Mouse (Mus musculus): Measurements from ENCODE around the gene Opcml. TPM values are rescaled to one million over a fixed set of nuclear protein-coding genes. Genes with fewer than 3 reads are reported as not detected.

Gene Opcml
- polyA plus RNA-seq, 1 experiment = 0.83 TPM

GRCm38 (mm10) chr9:28357946-28358345, 567.4 kb downstream of the Opcml start:
- Histone ChIP-seq H3K4me1 (ENCODE audit: control insufficient read depth, insufficient read depth, low read length) (no peaks in the 10 kb centered on the region), H3K4me3 (ENCODE audit: insufficient read depth, low read length) (no peak overlapping the region), H3K27ac (ENCODE audit: insufficient read depth, low read length) (no peak overlapping the region)
- TF ChIP-seq POLR2A (IDR thresholded peaks at IDR 0.05; ENCODE audit: low read depth, low read length) = no peak
- TF ChIP-seq CTCF (IDR thresholded peaks at IDR 0.05; ENCODE audit: borderline replicate concordance, insufficient read depth, low read length) = no peak

- no peak overlapping the region for H3K27ac ChIP-seq (ENCODE audit: insufficient read depth, low read length)
- H3K4me1 ChIP-seq (ENCODE audit: control insufficient read depth, insufficient read depth, low read length) = no peaks in the 10 kb centered on the region
- TF ChIP-seq POLR2A (IDR thresholded peaks at IDR 0.05; ENCODE audit: low read depth, low read length) = no peak
- no peak for TF ChIP-seq CTCF (IDR thresholded peaks at IDR 0.05; ENCODE audit: borderline replicate concordance, insufficient read depth, low read length)
- no peak overlapping the region for H3K4me3 ChIP-seq (ENCODE audit: insufficient read depth, low read length)
These were observed 570.1 kb downstream of the Opcml start for GRCm38 (mm10) chr9:28360691-28361090.

GRCm38 (mm10) chr9:28364473-28365159, 574.0 kb downstream of the Opcml start:
- TF ChIP-seq POLR2A (IDR thresholded peaks at IDR 0.05; ENCODE audit: low read depth, low read length) (no peak), CTCF (IDR thresholded peaks at IDR 0.05; ENCODE audit: borderline replicate concordance, insufficient read depth, low read length) (no peak)
- Histone ChIP-seq H3K4me3 (ENCODE audit: insufficient read depth, low read length) (no peak overlapping the region), H3K27ac (ENCODE audit: insufficient read depth, low read length) (no peak overlapping the region), H3K4me1 (ENCODE audit: control insufficient read depth, insufficient read depth, low read length) (no peaks in the 10 kb centered on the region)

- H3K27ac ChIP-seq (ENCODE audit: insufficient read depth, low read length) = no peak overlapping the region
- no peaks in the 10 kb centered on the region for H3K4me1 ChIP-seq (ENCODE audit: control insufficient read depth, insufficient read depth, low read length)
- H3K4me3 ChIP-seq (ENCODE audit: insufficient read depth, low read length) = no peak overlapping the region
- TF ChIP-seq POLR2A (IDR thresholded peaks at IDR 0.05; ENCODE audit: low read depth, low read length) = no peak
- TF ChIP-seq CTCF (IDR thresholded peaks at IDR 0.05; ENCODE audit: borderline replicate concordance, insufficient read depth, low read length) = no peak
These were observed 574.5 kb downstream of the Opcml start for GRCm38 (mm10) chr9:28365160-28365473.

- no peaks in the 10 kb centered on the region for H3K4me1 ChIP-seq (ENCODE audit: control insufficient read depth, insufficient read depth, low read length)
- TF ChIP-seq CTCF (IDR thresholded peaks at IDR 0.05; ENCODE audit: borderline replicate concordance, insufficient read depth, low read length) (no peak), POLR2A (IDR thresholded peaks at IDR 0.05; ENCODE audit: low read depth, low read length) (no peak)
- H3K27ac ChIP-seq (ENCODE audit: insufficient read depth, low read length) = no peak overlapping the region
- H3K4me3 ChIP-seq (ENCODE audit: insufficient read depth, low read length) = no peak overlapping the region
These were observed 596.1 kb downstream of the Opcml start for GRCm38 (mm10) chr9:28386527-28387175.

- no peak for TF ChIP-seq CTCF (IDR thresholded peaks at IDR 0.05; ENCODE audit: borderline replicate concordance, insufficient read depth, low read length)
- no peak for TF ChIP-seq POLR2A (IDR thresholded peaks at IDR 0.05; ENCODE audit: low read depth, low read length)
- Histone ChIP-seq H3K4me1 (ENCODE audit: control insufficient read depth, insufficient read depth, low read length) (no peaks in the 10 kb centered on the region), H3K27ac (ENCODE audit: insufficient read depth, low read length) (no peak overlapping the region), H3K4me3 (ENCODE audit: insufficient read depth, low read length) (no peak overlapping the region)
These were observed 604.6 kb downstream of the Opcml start for GRCm38 (mm10) chr9:28395222-28395621.

GRCm38 (mm10) chr9:28395638-28396037, 605.1 kb downstream of the Opcml start:
- Histone ChIP-seq H3K27ac (ENCODE audit: insufficient read depth, low read length) (no peak overlapping the region), H3K4me3 (ENCODE audit: insufficient read depth, low read length) (no peak overlapping the region), H3K4me1 (ENCODE audit: control insufficient read depth, insufficient read depth, low read length) (no peaks in the 10 kb centered on the region)
- TF ChIP-seq CTCF (IDR thresholded peaks at IDR 0.05; ENCODE audit: borderline replicate concordance, insufficient read depth, low read length) (no peak), POLR2A (IDR thresholded peaks at IDR 0.05; ENCODE audit: low read depth, low read length) (no peak)

GRCm38 (mm10) chr9:28402770-28403650, 612.4 kb downstream of the Opcml start:
- Histone ChIP-seq H3K4me3 (ENCODE audit: insufficient read depth, low read length) (peak overlapping the region; percentile 38), H3K4me1 (ENCODE audit: control insufficient read depth, insufficient read depth, low read length) (no peaks in the 10 kb centered on the region; the same call in 1 of the 2 replicates), H3K27ac (ENCODE audit: insufficient read depth, low read length) (no peak overlapping the region)
- TF ChIP-seq CTCF (IDR thresholded peaks at IDR 0.05; ENCODE audit: borderline replicate concordance, insufficient read depth, low read length) (no peak), POLR2A (IDR thresholded peaks at IDR 0.05; ENCODE audit: low read depth, low read length) (no peak)

GRCm38 (mm10) chr9:28403831-28404562, 613.4 kb downstream of the Opcml start:
- Histone ChIP-seq H3K27ac (ENCODE audit: insufficient read depth, low read length) (no peak overlapping the region), H3K4me1 (ENCODE audit: control insufficient read depth, insufficient read depth, low read length) (no peaks in the 10 kb centered on the region; the same call in 1 of the 2 replicates), H3K4me3 (ENCODE audit: insufficient read depth, low read length) (peak overlapping the region; percentile 38)
- peak; percentile 52; the same call in 1 of the 2 replicates for TF ChIP-seq CTCF (IDR thresholded peaks at IDR 0.05; ENCODE audit: borderline replicate concordance, insufficient read depth, low read length)
- TF ChIP-seq POLR2A (IDR thresholded peaks at IDR 0.05; ENCODE audit: low read depth, low read length) = no peak

Measured in embryonic fibroblast, embryonic 13.5 days (primary cell).